Mouse (Mus musculus) lung, adult 2 months (tissue): ENCODE results near the gene Tenm3.

ENCODE experiments used
- CTCF ChIP-seq: fragments of 200-500 bp; IDR thresholded peaks from 2 replicates; pipeline ENCODE4 v1.5.1; 2011; ENCODE audit warnings: mild to moderate bottlenecking, low read length, control low read depth; ENCODE audit not compliant: insufficient read depth
- POLR2A ChIP-seq: fragments of 200-500 bp; IDR thresholded peaks from 2 replicates; pipeline ENCODE4 v1.6.1; 2011; ENCODE audit warnings: low read depth, mild to moderate bottlenecking, control low read depth, low read length, borderline replicate concordance; ENCODE audit errors: extremely low read depth

GRCm38 (mm10) chr8:48673476-48673875 lies 170.3 kb downstream of the Tenm3 start:
- TF ChIP-seq CTCF (no peak), POLR2A (no peak)
